Mouse (Mus musculus) B cell, adult 2 months (primary cell): Measurements from ENCODE around the gene Vmn1r21.
"Not testable (repeated sequence)": the region's sequence is repeated elsewhere in the genome, so short reads cannot be mapped to it uniquely, and the experiment has no call there.

Experiments
- DNase-seq, 2 experiments: peaks; one replicate each; pipeline ENCODE4 v3.0.0; 2022

Vmn1r21 gene

DNA sequence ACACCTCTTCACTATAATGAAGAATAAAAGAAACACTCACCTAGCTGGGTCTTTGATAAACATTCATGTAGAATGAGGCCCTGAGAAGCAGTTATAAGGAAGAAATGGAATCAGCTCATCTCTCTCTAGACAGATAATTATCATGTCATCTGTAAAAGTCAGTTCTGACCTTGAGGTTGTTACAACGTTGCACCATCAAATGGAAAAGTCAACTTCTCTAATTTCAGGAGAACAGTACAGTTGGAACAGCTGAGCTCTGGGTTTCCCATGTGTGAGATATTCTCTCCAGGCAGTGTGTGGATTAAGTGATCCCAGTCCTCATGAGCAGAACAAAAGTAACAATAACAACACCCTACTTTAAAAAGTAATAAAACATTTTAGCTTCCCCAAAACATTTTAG is at the start of gene Vmn1r21:
Gene Vmn1r21 (minus strand): TSS at position 58 of the 400 bp plus-strand sequence.
- no peak for DNase-seq

DNA sequence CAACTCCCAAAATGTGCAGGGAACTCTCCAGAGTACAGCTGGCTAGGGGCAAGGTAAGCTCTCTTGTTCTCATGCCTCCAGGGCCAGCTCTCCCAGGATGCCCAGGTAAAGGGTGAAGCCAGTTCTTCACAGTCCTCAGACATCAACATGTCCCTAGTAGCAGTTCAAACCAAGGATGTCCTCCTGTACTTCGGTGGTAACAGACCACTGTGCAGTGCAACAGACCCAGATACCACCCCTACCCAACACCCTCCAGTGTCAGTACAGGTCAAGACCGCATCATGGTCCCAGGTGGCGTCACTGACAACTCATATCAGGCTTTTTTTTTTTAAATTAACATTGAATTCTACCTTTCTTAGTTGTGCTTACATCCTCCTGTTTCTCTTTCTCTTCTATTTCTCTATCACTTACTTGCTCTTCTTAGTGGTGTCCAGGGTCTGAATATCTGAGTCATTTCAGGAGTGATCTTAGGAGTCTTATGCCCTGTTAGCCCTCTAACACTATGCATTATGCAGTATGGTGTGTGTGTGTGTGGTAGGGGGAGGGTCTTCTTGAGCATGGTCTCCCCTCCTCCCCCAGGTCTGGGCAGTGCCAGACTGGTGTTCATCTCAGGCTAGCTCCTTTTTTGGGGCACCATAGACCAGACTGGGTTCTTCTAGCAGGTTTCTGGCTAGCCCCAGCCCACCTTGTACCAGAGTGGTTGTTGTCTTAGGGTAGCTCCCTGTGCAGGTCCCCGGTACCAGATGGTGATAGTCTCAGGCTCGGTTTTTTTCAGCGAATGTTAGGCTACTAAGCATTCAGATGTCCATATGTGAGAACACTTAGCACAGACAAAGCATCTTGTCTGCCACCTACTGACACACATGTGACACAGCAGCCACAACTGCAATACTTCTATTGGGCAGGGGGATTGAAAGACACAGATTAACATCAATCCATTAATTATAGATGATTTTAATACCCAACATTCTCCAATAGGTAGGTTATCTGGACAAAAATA is 9.2 kb upstream of the Vmn1r21 start:
- DNase-seq, result peak; percentile 27 to 46

DNA sequence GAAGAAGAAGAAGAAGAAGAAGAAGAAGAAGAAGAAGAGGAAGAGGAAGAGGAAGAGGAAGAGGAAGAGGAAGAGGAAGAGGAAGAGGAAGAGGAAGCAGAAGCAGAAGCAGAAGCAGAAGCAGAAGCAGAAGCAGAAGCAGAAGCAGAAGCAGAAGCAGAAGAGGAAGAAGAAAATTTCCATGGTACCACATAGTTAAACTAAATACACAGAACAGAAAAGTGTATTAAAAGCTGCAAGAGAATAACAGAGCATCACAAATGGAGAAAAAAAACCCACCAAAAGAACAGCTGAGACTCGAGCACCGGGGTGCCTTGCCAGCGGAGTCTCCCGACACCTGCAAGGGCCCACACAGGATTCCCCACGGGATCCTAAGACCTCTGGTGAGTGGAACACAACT is 1.0 kb upstream of the Vmn1r21 start:
- not testable (repeated sequence) for DNase-seq

DNA sequence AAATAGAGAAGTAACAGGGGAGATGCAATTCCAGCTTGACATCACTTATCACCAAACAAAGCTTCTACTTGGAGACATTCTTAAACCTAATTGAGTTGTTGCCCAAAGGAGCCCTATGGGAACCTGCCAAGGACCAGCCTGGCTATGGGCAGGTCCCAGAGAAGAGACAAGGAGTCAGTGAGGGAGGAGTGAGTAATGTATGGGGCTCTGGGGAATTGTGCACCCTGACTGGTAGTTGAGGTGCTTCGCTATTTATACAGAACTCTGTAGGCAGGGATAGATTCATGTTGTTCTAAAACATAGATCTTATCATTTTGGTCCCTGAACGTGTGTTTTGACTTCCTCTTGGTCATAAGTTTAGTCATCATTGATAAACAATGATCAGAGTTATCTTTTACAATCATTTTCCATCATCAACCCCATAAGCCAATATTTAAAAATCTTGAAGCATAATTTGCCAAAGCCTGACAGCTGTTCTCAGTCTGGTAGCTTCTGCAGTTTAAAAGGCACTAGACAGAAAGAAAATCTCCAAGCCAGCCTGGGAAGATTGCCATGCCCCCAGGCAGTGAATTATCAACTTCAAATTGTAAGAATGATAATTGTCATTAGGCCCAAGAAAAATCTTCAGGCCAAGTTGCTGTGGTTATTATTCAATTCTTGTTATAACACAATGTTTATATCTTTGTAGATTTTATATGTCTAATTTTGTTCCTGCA is 10.3 kb downstream of the Vmn1r21 start:
- no peak for DNase-seq

DNA sequence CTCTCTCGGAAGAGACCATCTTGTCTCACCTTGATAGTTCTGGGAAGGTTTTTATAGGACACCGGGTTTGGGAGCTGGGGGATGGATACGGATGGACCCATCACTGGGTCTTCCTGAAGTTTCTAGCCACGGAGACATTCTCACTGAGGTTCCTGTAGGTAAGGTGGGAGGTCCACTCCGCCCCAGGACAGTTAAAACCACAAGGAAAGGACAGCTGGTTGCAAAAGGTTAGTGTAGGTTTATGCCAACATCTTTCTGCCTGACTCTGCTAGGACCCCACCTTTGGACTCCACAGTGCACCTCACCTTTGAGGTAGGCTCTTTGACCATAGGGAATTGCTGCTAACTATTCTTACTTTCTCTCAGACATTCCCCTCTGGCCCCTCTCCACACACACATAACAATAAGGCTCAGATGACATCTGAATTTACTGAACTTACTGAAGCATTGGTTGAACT is 24.9 kb downstream of the Vmn1r21 start:
- DNase-seq, result no peak

DNA sequence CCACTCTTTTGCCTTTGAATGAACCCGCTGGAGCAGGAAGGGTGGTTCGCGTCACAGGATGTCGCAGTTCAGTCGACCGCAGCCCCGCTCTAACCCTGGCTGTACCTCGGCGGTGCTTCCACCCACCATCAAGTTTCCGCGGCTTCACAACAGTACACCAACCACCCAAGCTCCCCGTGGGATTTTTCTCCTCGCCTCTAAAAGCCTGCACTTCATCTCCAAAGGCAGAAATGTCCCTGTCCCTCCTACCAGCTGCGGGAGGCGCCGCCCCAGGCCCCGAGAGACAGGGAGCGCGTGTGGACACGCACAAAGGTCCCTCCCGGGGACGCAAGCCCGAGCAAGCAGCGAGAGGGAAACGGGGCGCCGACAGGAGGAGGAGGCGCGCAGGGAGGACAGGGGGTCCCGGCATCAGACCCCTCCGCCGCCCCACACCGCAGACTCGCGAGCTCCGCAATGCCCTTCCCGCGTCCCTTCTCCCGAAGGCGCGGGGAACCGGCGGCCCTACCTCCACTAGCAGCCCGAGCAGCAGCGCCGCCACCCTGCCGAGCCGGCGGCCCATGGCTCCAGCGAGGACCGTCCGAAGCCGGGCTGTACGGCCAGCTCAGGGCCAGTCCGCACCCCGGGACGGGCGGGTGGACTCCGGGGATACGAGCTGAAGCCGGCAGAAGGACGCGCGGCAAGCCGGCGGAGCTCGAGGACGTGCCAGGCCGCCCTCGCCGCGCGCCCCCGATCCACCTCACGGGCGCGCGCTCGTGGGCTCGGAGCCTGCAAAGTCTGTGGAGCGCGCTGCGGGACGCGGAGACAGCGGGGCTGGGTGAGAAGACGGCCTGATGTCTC is 25.5 kb downstream of the Vmn1r21 start, which contains the start of gene Vopp1:
Gene Vopp1 (minus strand): TSS at position 738 of the 837 bp plus-strand sequence.
- peak; percentile 77 to 80 for DNase-seq

DNA sequence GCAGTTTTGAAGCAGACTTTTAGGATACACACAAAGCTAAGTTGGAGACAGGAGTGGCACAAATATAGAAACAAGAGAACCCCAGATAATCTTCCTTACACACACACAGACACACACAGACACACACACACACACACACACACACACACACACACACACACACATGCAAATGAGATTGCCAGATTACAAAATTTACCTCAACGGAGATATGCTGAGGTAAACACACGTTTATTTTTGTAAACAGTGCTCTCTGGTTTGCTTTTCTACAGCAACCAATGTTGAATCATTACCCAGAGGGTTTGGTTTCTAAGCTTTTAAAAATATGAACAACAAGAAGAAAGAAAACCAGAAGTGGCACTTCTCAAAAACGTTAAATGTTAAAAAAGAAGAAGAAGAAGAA is 26.7 kb downstream of the Vmn1r21 start:
- DNase-seq, result peak; percentile 33 to 46

DNA sequence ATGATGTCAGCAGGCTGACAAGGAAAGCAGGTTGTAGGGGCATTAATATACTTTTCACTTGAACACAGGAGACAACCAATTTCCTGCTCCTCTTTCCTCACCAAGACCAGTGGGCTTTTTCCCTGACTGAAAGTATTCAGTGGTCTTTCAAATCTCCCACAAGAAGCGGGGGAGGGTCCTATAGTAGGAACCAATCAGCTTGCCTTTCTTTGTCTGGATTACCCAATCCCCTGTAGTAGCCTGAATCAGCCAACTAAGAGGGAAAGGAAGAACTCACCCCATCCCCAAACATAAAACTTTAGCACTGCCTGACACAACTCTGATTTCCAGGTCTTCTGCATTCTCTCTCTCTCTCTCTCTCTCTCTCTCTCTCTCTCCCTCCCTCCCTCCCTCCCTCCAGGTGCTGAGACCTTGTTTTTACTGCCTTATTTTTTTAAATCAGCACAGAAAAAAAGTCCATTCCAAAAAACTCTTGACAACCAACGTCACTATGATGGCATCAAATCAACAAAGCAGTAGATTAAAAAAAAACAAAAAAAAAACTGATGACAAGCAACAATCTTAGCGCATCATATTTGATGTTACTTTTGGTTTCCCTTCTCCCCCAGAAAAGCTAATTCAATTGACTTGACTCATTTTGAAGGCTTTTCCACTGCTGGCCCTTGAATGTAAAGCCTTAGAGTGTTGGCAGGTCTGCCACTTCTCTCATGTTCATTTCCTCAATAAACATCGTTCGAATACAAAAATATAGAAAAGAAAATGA is 27.3 kb downstream of the Vmn1r21 start:
- peak; percentile 9 to 15 for DNase-seq

DNA sequence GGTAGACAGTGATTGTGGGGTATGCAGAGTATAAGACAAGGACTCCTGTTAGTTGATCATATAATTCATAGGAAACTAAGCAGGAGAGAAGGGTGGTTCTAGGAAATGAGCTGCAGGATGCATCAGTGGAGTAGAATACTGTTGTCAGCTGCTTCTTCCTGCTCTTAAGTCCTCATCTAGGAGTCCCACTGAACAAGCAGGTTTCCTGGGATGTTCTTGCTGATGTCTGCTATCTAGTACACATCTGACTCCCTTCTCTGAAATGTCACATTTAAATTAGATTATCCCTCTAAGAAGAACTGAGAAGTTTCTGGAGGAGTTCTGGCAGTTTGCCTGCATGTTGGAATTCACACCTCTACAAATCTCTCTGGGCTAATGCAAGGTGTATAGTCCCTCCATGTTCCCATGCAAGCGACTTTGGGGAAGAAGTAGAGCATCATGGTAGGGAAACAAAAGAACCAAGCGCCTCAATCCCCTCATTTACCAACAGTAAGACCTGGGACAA is 35.7 kb downstream of the Vmn1r21 start:
- DNase-seq, result no peak

DNA sequence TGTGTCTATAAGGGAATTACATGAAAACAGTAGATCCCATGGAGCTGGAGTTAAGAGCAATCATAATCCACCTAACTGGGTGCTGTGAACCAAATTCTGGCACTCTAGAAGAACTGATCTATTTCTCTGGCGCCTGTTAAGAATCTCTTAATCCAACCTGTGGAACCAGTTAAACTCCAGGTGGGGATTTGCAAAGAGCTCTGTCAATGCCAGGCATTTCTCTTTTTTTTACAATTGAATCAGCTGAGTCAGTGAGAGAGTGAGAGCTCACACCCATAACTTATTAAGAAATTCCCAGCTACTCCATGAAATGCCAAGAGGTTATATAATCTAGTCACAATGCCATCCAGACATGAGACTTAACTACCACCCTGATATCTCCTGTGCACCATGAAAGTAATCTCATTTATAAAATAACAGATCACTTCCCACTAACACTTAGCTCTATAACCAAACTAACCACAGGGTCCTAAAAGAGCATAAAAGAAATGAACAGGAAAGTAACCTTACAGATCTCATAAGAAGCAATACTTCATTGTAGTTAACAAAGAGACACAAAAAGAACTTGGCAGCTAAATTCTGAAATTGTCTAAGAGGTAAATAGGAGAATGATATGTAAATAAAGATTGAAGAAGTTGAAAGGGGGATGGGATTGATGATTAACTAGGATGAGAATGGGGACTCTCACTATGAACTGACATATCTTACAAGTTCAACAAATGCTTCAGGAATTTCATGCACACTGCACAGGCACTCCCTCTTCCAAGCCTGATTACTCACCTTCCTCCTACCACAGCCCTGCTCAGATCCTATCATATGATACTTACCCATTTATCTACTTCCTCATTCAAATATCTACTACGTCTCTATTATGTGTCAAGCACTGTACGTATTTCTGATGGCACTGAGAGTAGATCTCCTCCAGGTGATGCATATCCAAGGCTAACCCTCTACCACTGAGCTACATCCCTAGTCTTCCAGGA is 38.1 kb downstream of the Vmn1r21 start:
- DNase-seq, result no peak

DNA sequence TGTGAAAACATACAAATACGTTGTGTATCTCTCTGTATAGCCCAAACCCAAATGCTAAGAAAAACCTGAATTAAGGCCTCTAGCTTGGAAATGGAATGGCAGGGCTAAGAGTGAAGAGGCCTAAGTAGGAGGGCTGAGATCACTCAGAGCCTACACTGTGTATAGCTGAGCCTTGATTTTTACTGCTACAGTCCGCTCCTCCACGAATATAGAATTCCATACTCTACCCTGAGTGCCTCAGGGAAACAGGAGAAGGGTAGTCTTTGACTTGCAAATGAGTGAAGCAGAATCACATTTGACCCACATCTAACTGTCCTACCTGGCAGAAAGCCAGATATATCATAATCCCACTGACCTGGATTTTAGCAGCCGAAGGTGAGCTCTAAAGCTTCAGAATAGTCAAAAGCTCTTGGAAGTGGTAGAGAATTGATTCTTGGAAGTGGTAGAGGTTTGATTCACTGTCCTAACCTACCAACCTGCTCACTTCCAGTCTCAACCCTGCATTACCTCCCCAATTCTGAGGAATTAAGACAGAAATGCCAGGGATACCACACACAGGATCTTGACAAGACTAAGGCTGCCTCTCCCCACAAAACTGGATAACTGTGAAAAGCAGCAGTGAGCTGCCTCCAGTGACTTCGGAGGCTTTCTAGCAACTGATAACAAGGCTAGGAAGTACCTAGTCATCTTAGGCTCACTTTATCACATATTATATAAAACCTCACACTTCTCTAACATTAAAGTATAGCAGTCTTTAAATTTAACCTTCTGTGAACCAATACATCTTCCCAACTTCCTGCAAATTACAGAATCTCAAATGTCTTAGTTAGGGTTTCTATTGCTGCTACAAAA is 44.7 kb downstream of the Vmn1r21 start:
- DNase-seq, result no peak

DNA sequence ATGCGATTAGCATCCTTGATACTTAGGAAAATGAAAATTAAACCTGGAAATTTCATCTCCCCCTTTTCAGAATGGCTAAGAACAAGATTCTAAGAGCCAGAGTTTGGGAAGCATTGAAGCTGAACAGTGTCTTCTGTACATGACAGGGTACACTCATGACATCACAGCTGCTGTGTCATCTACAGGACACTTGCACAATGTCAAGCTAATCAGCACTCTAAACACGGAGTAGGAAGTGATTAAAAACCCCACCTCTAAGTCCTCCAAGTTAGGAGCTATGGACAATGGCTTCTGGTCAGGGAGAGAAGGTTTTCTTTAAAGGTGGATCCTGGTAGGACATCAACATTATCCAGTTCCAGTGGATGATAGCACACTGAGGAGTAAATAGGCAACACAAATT is 47.0 kb downstream of the Vmn1r21 start:
- no peak for DNase-seq

DNA sequence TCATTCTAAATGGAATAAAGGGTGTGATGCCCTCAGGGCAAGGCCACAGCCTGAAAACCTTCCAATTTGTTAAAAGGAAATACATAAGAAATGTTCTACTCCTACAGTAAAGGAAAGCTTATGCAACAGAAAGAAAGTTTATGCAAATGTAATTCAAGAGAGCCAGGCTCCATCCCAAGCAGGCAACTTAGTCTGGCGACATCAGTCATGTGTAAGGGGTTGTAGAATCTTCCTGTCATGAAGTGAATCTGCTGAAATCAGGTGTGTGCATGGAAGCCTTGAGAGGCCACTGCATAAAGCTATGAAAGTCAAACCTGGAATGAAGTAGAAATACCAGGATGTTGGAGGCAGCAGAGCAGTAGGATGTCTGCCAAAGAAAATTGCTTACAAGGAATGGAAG is 51.2 kb downstream of the Vmn1r21 start:
- no peak for DNase-seq

DNA sequence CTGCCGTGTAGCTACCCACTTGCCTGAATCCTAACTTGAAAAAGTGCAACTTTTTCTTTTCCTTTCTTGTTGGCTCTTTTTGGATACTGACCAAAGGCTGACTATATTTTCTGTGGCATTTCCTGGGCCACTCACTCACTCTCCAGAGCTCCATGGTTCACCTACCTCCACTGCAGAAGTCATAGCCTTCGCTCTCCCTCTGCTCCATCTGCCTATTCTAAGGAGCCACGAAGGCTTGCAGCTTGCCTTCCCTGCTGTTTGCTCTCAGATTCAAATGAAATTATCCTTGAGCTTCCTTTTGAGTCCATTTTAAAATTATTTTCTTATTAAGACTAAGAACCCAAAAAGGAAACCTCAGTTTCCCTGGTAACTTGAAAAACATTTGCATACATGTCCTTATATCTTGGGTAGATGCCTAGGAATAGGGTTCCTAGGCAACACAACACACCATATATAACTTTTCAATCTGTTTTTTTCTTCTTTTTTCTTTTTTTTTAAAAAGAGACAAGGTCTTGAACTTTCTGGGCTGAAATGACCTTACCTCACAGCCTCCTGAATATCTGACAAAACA is 53.2 kb downstream of the Vmn1r21 start:
- no peak for DNase-seq

DNA sequence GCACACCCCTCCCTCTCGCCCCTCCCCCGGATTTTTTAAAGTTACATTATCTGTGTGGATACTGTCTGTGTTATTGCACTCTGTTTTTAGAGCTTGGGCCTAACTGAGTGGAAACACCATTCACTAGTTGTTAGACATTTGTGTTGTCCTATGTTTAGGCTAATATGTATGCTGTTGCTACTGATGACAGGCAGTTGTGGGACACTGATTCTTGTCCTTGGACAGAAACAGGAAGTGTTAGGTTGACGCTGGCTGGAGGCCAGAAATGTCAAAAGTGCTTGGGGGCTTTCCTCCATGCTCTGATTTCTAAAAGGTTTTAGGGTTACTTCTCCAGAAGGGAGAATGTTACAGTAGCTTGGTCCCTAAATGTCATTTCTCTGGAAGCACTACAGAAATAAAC is 54.3 kb downstream of the Vmn1r21 start:
- peak; percentile 60 to 66 for DNase-seq
